In genomic region chr7:75744528-75744927, GRCm38 (mm10) we compare ENCODE assay signal across 17 mouse cellular contexts.
DNase-seq lines count a peak whose midpoint lies in the region.
"Had no signal": no experiment of that assay in that cellular context is flagged by ENCODE, and none has a peak within 500 bp of the region (broad histone marks: within the 10 kb centered on the region; RNA-seq: fewer than 3 reads in every experiment).

No protein-coding gene starts in this region.

- intact Hi-C loops in heart, postnatal 25 days (cut with DNase I): loop anchor here (5.0 kb wide), 1 partner anchor 83 kb away; no protein-coding TSS in a partner anchor

- DNase-seq in adrenal gland, postnatal 10 days: peak; percentile 35
- no peak for DNase-seq in adrenal gland, postnatal 25 days
- DNase-seq in heart, adult 8-10 months (ENCODE audit: low spot score): peak; percentile 28
- DNase-seq in heart, postnatal 25 days (ENCODE audit: low spot score): no peak
- peak; percentile 51 for DNase-seq in testis, postnatal 10 days (ENCODE audit: low spot score)
- DNase-seq in testis, postnatal 14 days (ENCODE audit: low spot score): no peak
- DNase-seq in B cell, adult 2 months: no peak
- DNase-seq: adrenal gland, adult 8-10 months; cerebellum, adult 8-10 months; cerebellum, postnatal 36 days; embryo, embryonic 11 days; layer of hippocampus, postnatal 36 days; lung, adult 18-20 months; lung, postnatal 14 days; midbrain, embryonic 14.5 days; right cerebral cortex, postnatal 25 days; thymus, postnatal 36 days had no signal

Comparison
In these comparisons a context has a peak if more than half of its experiments do, and no peak if none do; other contexts are left out.
1. DNase-seq: peak in adrenal gland, postnatal 10 days (single experiment), heart, adult 8-10 months (single experiment) and testis, postnatal 10 days (single experiment); none in adrenal gland, postnatal 25 days (single experiment), heart, postnatal 25 days (single experiment), testis, postnatal 14 days (single experiment) and B cell, adult 2 months (0 of 2).